Mouse (Mus musculus) kidney, embryonic 16.5 days (tissue): ENCODE data around the gene Npas4. TPM values are rescaled to one million over a fixed set of nuclear protein-coding genes. Genes with fewer than 3 reads are reported as not detected.
"Not testable (repeated sequence)": the region's sequence is repeated elsewhere in the genome, so short reads cannot be mapped to it uniquely, and the experiment has no call there.

Experiments
- ATAC-seq: fragments of 200-750 bp; cut with Nextera tagmentation; 2 replicates; pipeline ENCODE4 v1.8.0; 2017; ENCODE audit warnings: moderate TSS enrichment; ENCODE audit not compliant: low FRiP score, low TSS enrichment
- H3K27ac ChIP-seq: fragments of 300-500 bp; sonication (generic); 2 replicates; pipeline ENCODE4 v1.5.1; 2014; ENCODE audit warnings: low read length
- H3K27me3 ChIP-seq: fragments of 300-500 bp; sonication (generic); 2 replicates; pipeline ENCODE4 v1.6.1; 2014; ENCODE audit warnings: low read length, control low read depth, mixed read lengths; ENCODE audit not compliant: insufficient read depth
- H3K36me3 ChIP-seq: fragments of 300-500 bp; sonication (generic); 2 replicates; pipeline ENCODE4 v1.6.1; 2014; ENCODE audit warnings: low read length, control low read depth, mixed read lengths; ENCODE audit not compliant: insufficient read depth
- H3K4me1 ChIP-seq: fragments of 300-500 bp; sonication (generic); 2 replicates; pipeline ENCODE4 v1.6.1; 2014; ENCODE audit warnings: low read length, control low read depth, mixed read lengths; ENCODE audit not compliant: insufficient read depth
- H3K4me2 ChIP-seq: fragments of 300-500 bp; sonication (generic); replicated peaks from 2 replicates; pipeline ENCODE4 v1.6.1; 2014; ENCODE audit warnings: low read depth, low read length
- H3K4me3 ChIP-seq: fragments of 300-500 bp; sonication (generic); 2 replicates; pipeline ENCODE4 v1.5.1; 2014; ENCODE audit warnings: mild to moderate bottlenecking, low read length
- H3K9ac ChIP-seq: fragments of 300-500 bp; sonication (generic); replicated peaks from 2 replicates; pipeline ENCODE4 v1.6.1; 2014; ENCODE audit warnings: low read length
- H3K9me3 ChIP-seq: fragments of 300-500 bp; sonication (generic); 2 replicates; pipeline ENCODE4 v1.6.1; 2016; ENCODE audit warnings: low read length, control low read depth
- WGBS: fragments of 180-500 bp; shearing (Covaris S2); extraction: QIAGEN DNeasy Blood & Tissue Kit; methylation state at CpG from one replicate; pipeline ENCODE4 v1.1.7; 2014; 5-methylcytosine and 5-hydroxymethylcytosine counted together
- polyA plus RNA-seq: library from polyadenylated mRNA; unstranded; fragments of >200 nt; fragmentation: Nextera tagmentation; extraction: Ambion mirVana; gene quantifications from 2 replicates; pipeline ENCODE4 v1.2.1, GENCODE M21; 2015

Npas4 gene
- polyA plus RNA-seq, 1 experiment from 2014 or later: not detected

DNA sequence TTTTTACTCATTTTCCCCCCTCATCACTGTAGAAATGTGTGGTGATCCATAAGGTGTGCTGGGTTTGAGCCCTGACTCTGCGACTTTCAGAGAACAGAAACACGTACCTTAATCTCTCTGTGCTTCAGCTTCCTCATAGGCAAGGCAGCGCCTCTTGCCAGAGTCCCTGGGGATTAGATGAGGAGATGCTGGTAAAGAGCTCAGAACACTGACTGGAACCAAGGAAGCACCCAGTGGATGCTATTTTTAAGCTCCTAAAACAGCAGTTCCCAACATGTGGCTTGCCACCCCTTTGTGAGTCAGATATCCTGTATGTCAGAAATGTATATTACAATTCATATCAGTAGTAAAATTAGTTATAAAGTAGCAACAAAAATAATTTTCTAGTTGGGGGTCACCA, 28.1 kb upstream of the Npas4 start:
- H3K27ac ChIP-seq: no peak overlapping the region
- no peaks in the 10 kb centered on the region for H3K9me3 ChIP-seq
- H3K4me3 ChIP-seq: no peak overlapping the region
- no peak overlapping the region for H3K4me2 ChIP-seq
- WGBS: 84% methylated on average over 3 of the region's 3 CpGs
- H3K4me1 ChIP-seq: peaks cover 10% of the 10 kb centered on the region
- H3K36me3 ChIP-seq: no peaks in the 10 kb centered on the region
- no peak overlapping the region for H3K9ac ChIP-seq
- no peaks in the 10 kb centered on the region for H3K27me3 ChIP-seq
- ATAC-seq: no peak

DNA sequence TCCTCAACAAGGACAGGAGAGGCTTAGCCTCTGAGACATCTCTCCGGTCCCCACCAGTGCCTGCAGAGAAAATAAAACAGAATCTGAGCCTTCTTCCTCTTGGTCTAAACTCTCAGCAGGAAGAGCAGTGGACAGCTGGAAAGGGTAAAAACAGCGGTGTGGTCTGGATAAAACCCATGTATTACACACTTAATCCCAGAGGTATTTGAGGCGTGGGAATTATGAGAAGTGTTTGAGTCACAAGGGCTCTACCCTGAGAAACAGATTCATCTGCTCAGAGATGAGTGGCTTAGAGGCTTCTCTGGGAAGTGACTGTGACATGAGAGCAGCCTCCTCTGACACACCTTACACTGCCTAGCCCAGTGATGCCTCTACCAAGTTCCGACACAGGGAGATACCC, 27.5 kb upstream of the Npas4 start:
- Histone ChIP-seq H3K4me2 (no peak overlapping the region), H3K36me3 (no peaks in the 10 kb centered on the region), H3K4me1 (peaks cover 10% of the 10 kb centered on the region), H3K9ac (no peak overlapping the region), H3K9me3 (no peaks in the 10 kb centered on the region), H3K27me3 (no peaks in the 10 kb centered on the region), H3K27ac (no peak overlapping the region), H3K4me3 (no peak overlapping the region)
- WGBS: 88% methylated on average over 4 of the region's 4 CpGs
- no peak for ATAC-seq

- WGBS: 21% methylated on average over 12 of the region's 12 CpGs
- no peak; the same call in 1 of the 2 replicates for ATAC-seq
- Histone ChIP-seq H3K4me1 (peaks cover 10% of the 10 kb centered on the region), H3K36me3 (no peaks in the 10 kb centered on the region), H3K27ac (peak overlapping the region; percentile 78), H3K9me3 (no peaks in the 10 kb centered on the region), H3K27me3 (no peaks in the 10 kb centered on the region), H3K9ac (no peak overlapping the region), H3K4me2 (peak overlapping the region; percentile 22; the same call in 1 of the 2 replicates), H3K4me3 (no peak overlapping the region)
Observed at GRCm38 (mm10) chr19:5016782-5017181, 26.7 kb upstream of the Npas4 start.

GRCm38 (mm10) chr19:5016221-5016742, 26.2 kb upstream of the Npas4 start:
- peak overlapping the region; percentile 78 for H3K27ac ChIP-seq

GRCm38 (mm10) chr19:5014961-5015398, 24.9 kb upstream of the Npas4 start:
- no peak for ATAC-seq
- no peak overlapping the region for H3K27ac ChIP-seq
- no peak overlapping the region for H3K9ac ChIP-seq
- H3K9me3 ChIP-seq: no peaks in the 10 kb centered on the region
- H3K4me2 ChIP-seq: no peak overlapping the region
- H3K4me1 ChIP-seq: peaks cover 10% of the 10 kb centered on the region
- no peaks in the 10 kb centered on the region for H3K36me3 ChIP-seq
- H3K4me3 ChIP-seq: no peak overlapping the region
- 19% methylated on average over 8 of the region's 8 CpGs for WGBS
- H3K27me3 ChIP-seq: no peaks in the 10 kb centered on the region

More at GRCm38 (mm10) chr19:5016221-5016742, 26.2 kb upstream of the Npas4 start:
- no peak overlapping the region for H3K9ac ChIP-seq
- peak overlapping the region; percentile 22; the same call in 1 of the 2 replicates for H3K4me2 ChIP-seq
- no peaks in the 10 kb centered on the region for H3K36me3 ChIP-seq
- H3K4me3 ChIP-seq: no peak overlapping the region
- WGBS: 32% methylated on average over 10 of the region's 10 CpGs
- no peaks in the 10 kb centered on the region for H3K27me3 ChIP-seq
- ATAC-seq: peak; percentile 84
- H3K4me1 ChIP-seq: peaks cover 10% of the 10 kb centered on the region
- no peaks in the 10 kb centered on the region for H3K9me3 ChIP-seq

DNA sequence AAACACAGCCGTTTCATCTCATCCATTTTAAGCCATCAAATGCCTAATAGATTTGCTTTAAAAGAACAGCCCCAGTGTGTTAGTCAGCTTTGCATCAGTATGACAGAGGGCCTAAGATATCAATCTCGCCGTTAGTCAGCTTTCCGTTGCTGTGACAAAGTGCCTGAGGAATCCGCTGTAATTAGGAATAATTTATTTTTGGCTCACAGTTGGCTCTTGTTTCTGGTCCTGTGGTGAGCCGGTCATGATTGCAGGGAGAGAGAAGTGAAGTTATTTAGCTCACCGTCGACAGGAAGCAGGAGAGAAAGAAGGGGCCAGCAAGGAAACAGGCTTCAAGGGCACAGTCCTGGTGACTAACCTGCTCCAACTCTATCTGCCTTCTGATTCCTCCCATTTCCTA, 23.0 kb upstream of the Npas4 start:
- ATAC-seq: no peak
- Histone ChIP-seq H3K9ac (no peak overlapping the region), H3K36me3 (no peaks in the 10 kb centered on the region), H3K4me1 (peaks cover 10% of the 10 kb centered on the region), H3K27ac (no peak overlapping the region), H3K4me3 (no peak overlapping the region), H3K9me3 (no peaks in the 10 kb centered on the region), H3K4me2 (no peak overlapping the region), H3K27me3 (no peaks in the 10 kb centered on the region)
- 53% methylated on average over 8 of the region's 8 CpGs for WGBS

GRCm38 (mm10) chr19:5004925-5005324, 14.8 kb upstream of the Npas4 start:
- peaks cover 4% of the 10 kb centered on the region; the same call in 1 of the 2 replicates for H3K9me3 ChIP-seq
- no peak overlapping the region for H3K4me3 ChIP-seq
- ATAC-seq: no peak
- WGBS: 57% methylated on average over 4 of the region's 4 CpGs
- no peaks in the 10 kb centered on the region for H3K27me3 ChIP-seq
- no peak overlapping the region for H3K9ac ChIP-seq
- H3K4me2 ChIP-seq: no peak overlapping the region
- no peak overlapping the region for H3K27ac ChIP-seq
- no peaks in the 10 kb centered on the region for H3K36me3 ChIP-seq
- peaks cover 9% of the 10 kb centered on the region; the same call in 1 of the 2 replicates for H3K4me1 ChIP-seq

GRCm38 (mm10) chr19:5003644-5004043, 13.5 kb upstream of the Npas4 start:
- not testable (repeated sequence) for ATAC-seq, H3K4me2 ChIP-seq, H3K9ac ChIP-seq, H3K4me1 ChIP-seq, H3K4me3 ChIP-seq, H3K9me3 ChIP-seq, H3K27ac ChIP-seq, H3K27me3 ChIP-seq, H3K36me3 ChIP-seq
- 48% methylated on average over 2 of the region's 2 CpGs for WGBS

- H3K4me1 ChIP-seq: peaks cover 9% of the 10 kb centered on the region; the same call in 1 of the 2 replicates
- H3K4me2 ChIP-seq: peak overlapping the region; percentile 52
- H3K4me3 ChIP-seq: peak overlapping the region; percentile 30
- WGBS: under 1% methylated on average over 39 of the region's 39 CpGs
- no peaks in the 10 kb centered on the region for H3K36me3 ChIP-seq
- H3K27me3 ChIP-seq: no peaks in the 10 kb centered on the region; the same call in 1 of the 2 replicates
- 0 out of 2 replicates have a peak overlapping the region, but pooled peaks have one; percentile 2 for H3K9ac ChIP-seq
- no peak overlapping the region for H3K27ac ChIP-seq
- peaks cover 4% of the 10 kb centered on the region; the same call in 1 of the 2 replicates for H3K9me3 ChIP-seq
- ATAC-seq: peak; percentile 91
Observed at GRCm38 (mm10) chr19:5001666-5002406, 11.7 kb upstream of the Npas4 start.
